Mouse (Mus musculus): ENCODE data around the gene Ephb2.

Gene Ephb2

DNA sequence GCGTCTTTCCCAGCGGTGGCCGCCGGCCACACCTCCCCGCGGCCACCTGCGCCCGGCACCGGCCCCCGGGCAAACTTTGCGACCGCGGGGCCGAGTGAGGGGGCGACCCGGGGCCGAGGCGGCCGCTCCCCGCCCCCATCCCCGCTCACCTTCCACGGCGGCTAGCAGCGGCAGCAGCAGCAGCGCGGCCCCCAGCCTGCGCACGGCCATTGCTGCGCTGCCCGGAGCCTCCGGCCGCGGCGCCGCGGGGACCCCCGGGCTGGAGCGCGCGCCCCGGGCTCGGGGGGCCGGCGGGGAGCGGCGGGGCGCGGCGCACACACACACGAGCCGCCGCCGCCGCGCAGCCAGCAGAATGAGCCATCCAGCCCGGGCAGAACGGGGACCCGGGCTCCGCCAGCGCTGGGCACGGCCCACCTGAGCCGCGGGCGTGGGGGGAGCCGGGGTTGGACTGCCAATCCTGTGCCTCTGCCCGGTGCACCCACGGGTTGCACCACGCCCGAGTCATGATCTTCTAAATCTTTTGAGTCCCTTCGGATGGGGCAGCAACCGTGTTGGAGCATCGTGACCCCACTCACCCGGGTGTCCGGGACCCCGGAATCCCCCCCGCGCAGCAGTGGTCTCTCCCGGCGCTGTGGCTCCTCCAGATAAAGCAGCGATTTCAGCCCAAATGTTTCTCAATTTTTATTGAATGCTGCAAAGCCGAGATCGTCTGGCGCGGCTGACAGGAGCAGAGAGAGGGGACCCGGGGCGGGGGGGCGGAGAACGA is at the start of gene Ephb2:
TSS of gene Ephb2 (minus strand) at position 368 of the 766 bp plus-strand sequence.
- in situ Hi-C loops (cut with MboI, MseI), result no loop called here

GRCm38 (mm10) chr4:136878601-136879000 is 42.8 kb upstream of the Ephb2 start:
- in situ Hi-C loops (cut with MboI, MseI), result no loop called here

- in situ Hi-C loops (cut with MboI, MseI), result no loop called here
Observed at GRCm38 (mm10) chr4:136878171-136878570, 42.4 kb upstream of the Ephb2 start.

DNA sequence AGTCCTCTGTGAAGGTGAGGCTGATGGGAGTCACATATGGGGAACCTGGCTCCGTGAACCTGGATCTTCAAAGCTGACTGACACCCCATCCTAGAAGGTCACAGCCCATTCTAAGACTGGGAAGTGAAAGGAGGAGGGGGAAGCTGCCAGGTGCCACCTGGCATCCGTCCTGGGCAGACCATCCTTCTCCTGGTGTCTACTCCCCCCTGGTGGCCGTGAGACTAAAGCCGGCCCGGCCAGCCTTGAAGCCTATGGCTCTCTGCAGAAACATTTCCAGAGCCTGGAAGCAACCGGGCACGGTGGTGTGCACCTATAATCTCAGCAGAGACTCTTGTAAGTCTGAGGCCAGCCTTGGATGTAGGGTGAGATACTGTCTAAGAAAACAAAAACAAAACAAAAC is 41.2 kb upstream of the Ephb2 start:
- in situ Hi-C loops (cut with MboI, MseI), result no loop called here

- in situ Hi-C loops (cut with MboI, MseI), result no loop called here
Observed at GRCm38 (mm10) chr4:136875012-136875411, 39.2 kb upstream of the Ephb2 start.

GRCm38 (mm10) chr4:136868371-136868770 is 32.6 kb upstream of the Ephb2 start:
- in situ Hi-C loops (cut with MboI, MseI), result no loop called here

- in situ Hi-C loops (cut with MboI, MseI), result no loop called here
Observed at GRCm38 (mm10) chr4:136867690-136868345, 32.0 kb upstream of the Ephb2 start.

DNA sequence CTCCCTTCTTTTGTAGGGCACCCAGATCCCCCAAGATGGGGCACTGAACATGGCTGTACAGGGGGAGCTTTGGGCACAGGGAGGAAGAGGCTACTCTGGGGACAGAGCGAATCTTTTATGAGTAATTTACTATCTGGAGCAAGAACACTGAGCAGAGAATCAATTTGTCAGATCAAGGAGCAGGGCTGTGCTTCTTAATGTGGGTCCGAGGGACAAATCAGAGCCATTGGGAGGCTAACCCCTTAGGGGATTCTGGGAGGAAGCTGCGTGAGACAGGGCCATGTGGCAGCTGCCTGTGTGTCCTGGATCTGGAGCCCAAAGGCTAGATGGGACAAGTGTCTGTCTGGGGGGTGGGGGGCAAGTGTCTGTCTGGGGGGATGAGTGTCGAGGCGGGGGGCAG is 29.7 kb upstream of the Ephb2 start:
- in situ Hi-C loops (cut with MboI, MseI), result no loop called here

- in situ Hi-C loops (cut with MboI, MseI), result no loop called here
Observed at GRCm38 (mm10) chr4:136864751-136865470, 29.1 kb upstream of the Ephb2 start.

- in situ Hi-C loops (cut with MboI, MseI), result no loop called here
Observed at GRCm38 (mm10) chr4:136863517-136863916, 27.7 kb upstream of the Ephb2 start.

DNA sequence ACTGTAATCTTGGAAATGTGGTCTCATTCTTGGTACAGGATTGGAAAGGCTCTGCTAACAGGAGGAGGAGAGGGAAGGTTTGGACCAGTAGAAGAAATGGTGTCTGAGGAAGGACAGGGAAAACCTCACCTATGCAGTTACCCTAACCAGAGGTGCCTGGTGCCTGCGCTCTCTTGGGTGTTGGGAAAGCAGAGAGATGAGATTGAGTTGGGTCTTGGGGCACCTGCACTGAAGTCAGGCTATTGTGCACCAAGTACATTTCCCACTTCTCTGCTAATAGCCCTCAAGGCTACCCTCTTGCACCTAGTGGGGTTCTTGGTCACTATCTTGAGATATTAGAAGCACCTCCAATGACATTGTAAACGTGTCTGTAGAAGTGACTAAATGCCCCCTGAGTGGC is 26.6 kb upstream of the Ephb2 start:
- in situ Hi-C loops (cut with MboI, MseI), result no loop called here

- in situ Hi-C loops (cut with MboI, MseI), result no loop called here
Observed at GRCm38 (mm10) chr4:136861806-136862205, 26.0 kb upstream of the Ephb2 start.

GRCm38 (mm10) chr4:136860022-136860421 is 24.2 kb upstream of the Ephb2 start:
- in situ Hi-C loops (cut with MboI, MseI), result no loop called here

DNA sequence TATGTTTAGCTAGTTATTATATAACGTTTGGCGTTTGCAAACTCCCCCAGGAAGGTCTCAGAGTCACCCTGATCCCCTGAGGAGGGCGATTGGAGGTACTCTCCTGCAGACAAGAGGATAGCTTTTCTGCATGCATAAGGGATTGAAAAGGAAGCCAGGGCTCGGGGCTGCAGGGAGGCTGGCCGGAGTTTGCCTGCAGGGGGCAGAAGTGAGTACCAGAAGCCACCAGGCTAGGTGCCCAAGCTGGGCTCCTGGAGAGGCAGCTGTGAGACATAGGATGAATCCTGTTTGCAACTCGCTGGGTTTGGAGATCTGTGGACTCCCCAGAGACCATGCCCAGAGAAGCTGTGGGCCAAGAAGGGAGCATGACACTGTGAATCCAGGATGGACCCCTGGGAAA is 19.3 kb upstream of the Ephb2 start:
- in situ Hi-C loops (cut with MboI, MseI), result no loop called here

DNA sequence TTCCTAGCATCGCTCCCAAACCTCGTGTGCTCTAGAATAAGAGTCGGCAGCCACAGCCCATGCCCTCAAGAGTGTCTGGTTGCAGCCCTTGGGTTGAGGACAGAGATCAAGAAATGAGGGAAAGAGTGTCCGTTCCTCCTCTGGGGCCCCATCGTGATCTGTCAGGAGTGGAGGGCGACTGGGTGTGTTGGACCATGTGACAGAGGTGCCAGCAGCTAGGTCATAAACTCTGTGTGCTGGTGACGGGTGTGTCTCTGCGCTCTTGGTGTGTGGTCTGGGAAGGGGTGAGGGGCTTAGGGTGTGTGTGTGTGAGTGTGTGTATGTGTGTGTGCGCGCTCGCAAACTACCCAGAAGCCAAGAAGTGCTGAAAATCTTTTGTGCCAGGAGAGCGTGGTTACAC is 17.2 kb upstream of the Ephb2 start:
- in situ Hi-C loops (cut with MboI, MseI), result no loop called here

DNA sequence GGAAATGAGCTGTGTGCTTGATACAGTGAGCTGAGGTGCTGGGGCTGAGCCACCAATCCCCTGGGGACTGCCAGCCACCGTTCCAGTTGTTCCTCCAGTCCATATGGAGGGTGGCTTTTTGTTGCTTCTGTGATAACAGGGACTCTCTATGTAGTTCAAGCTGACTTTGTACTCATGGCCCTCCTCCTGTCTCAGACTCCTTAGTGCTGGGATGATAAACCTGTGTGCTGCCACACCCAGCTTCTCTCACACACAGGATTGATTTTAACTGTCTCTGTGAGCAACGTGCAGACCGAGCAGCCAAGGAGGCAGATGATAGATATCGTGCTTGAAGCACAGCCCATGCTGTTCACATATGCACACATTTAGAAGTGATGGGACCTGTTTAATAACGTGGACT is 16.3 kb upstream of the Ephb2 start:
- in situ Hi-C loops (cut with MboI, MseI), result no loop called here

DNA sequence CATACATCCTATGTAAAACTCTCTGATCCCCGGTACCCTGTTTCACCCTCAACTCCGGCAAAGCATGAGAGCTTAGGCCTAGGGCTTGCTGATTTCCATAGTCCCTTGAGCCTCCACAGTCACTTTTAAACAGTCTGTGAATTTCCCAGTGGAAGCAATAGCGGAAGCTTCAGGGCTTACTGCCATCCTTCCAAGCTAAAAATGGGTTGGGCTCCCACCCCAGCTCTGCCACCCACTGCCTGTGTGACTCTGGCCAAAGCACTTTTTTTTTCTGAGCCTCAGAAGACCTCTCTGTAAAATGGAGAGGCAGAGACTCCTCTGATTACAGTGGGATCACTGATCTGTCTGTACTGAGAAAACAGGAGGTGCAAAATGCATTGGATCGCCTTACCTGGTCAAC is 12.8 kb upstream of the Ephb2 start:
- in situ Hi-C loops (cut with MboI, MseI), result no loop called here

DNA sequence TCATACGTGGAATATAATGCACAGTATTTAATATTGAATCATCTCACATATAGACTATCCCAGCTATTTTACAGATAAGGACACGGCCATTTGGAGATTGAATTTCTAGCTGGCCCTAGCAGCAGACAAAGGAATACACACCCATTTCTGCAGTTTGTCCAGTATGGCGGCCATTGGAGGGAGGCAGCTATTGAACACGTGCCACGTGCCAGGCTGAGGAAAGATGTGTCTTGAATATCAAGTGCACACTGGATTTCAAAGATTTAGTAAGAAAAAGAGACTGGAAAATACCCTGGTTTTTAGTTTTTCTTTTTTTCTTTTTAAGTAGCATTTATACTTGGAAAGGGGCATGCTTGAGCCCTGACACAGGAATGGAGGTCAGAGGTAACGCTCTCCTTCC is 11.4 kb upstream of the Ephb2 start:
- in situ Hi-C loops (cut with MboI, MseI), result no loop called here

GRCm38 (mm10) chr4:136842802-136843201 is 7.0 kb upstream of the Ephb2 start:
- in situ Hi-C loops (cut with MboI, MseI), result loop anchor here (5.0 kb wide), 2 partner anchors 161 to 166 kb away; no protein-coding TSS in a partner anchor

GRCm38 (mm10) chr4:136842033-136842432 is 6.2 kb upstream of the Ephb2 start:
- in situ Hi-C loops (cut with MboI, MseI), result loop anchor here (5.0 kb wide), 2 partner anchors 160 to 165 kb away; no protein-coding TSS in a partner anchor

DNA sequence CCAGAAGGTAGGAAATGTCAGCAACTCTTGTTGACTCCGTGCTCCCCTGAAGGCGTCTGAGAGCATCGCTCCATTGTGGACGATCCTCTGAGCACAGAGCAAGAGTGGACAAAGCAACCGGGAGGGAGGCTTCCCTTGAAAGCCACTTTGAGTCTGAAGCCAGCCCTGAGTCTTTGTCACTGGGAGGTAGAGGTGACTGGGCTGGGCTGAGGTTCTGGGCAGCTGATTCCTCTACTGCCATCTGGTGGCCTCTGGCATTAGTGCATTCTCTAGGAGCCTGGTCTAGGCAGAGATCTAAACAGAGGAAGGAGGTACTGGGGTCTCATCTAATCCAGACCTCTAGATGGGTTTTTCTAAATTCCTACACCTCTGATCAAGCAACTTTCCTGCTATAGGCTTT is 5.3 kb upstream of the Ephb2 start:
- in situ Hi-C loops (cut with MboI, MseI), result loop anchor here (5.0 kb wide), 2 partner anchors 159 to 164 kb away; no protein-coding TSS in a partner anchor

- in situ Hi-C loops (cut with MboI, MseI), result no loop called here
Observed at GRCm38 (mm10) chr4:136838462-136838861, 2.7 kb upstream of the Ephb2 start.
